ENCODE assay signal across 9 mouse cellular contexts in the genomic region with DNA sequence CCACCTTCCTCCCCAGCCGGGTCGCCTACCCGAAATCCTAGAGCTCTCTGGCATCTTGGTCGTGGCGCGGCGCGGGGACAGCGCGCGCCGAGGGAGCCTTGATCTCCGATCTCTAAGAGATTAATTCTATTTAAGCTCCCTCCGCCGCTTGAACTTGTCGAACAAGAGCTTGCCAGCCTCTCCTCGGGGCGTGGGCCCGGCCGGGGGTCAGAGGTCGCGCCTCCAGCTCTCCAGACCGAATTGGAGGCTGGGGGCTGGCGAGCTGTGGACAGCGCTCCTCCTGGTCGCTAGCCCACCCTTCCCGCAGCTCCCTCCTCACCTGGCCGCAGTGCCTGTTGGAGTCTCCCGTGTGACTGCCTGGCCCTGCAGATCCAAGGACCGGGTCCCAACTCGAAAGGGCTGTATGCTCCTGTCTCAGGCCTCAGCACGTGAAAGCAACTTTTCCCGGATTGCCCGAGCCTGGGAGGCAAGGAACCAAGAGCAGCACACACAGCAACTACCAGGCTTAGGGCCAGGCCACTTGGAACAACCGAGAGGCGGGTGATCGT. TPM values are rescaled to one million over a fixed set of nuclear protein-coding genes. Genes with fewer than 3 reads are reported as not detected.
DNase-seq lines count a peak whose midpoint lies in the region; ATAC-seq and TF ChIP-seq lines count a peak whose summit lies in the region.
"Had no signal": no experiment of that assay in that cellular context is flagged by ENCODE, and none has a peak within 500 bp of the region (broad histone marks: within the 10 kb centered on the region; RNA-seq: fewer than 3 reads in every experiment).

No protein-coding gene starts in this region.

- no peak for DNase-seq in heart, adult 2 months
- DNase-seq in R1 (ENCODE audit: low read depth, low spot score) = peak; percentile 49
- peak; percentile 46 for DNase-seq in forebrain, embryonic 14.5 days (ENCODE audit: low spot score)
- peak; percentile 97 for DNase-seq in midbrain, embryonic 11.5 days (ENCODE audit: low spot score, missing footprints)
- no peak for DNase-seq in frontal cortex, postnatal 10 days (ENCODE audit: low spot score in 2 of 2)
- no peak for DNase-seq in thymus, adult 2 months
- no peak for DNase-seq in spleen, postnatal 4 days (ENCODE audit: low spot score in 2 of 2)

- peak overlapping the region; percentile 41 for H3K4me2 ChIP-seq in heart, embryonic 16.5 days (ENCODE audit: low read depth, low read length)
- peak overlapping the region; percentile 86 for H3K4me2 ChIP-seq in forebrain, embryonic 14.5 days (ENCODE audit: low read length)
- peak overlapping the region; percentile 72 for H3K4me2 ChIP-seq in midbrain, embryonic 11.5 days

- no peaks in the 10 kb centered on the region for H3K9me3 ChIP-seq in heart, embryonic 16.5 days (replicated peaks; ENCODE audit: control insufficient read depth, low read length)
- H3K9me3 ChIP-seq in forebrain, embryonic 14.5 days (replicated peaks; ENCODE audit: control insufficient read depth, low read length) = no peaks in the 10 kb centered on the region
- H3K9me3 ChIP-seq in midbrain, embryonic 11.5 days (ENCODE audit: control insufficient read depth, low read length) = no peaks in the 10 kb centered on the region

- H3K79me2 ChIP-seq in heart, adult 2 months (replicated peaks; ENCODE audit: control insufficient read depth, insufficient read depth, low read length) = no peaks in the 10 kb centered on the region

- no peak for TF ChIP-seq POLR2A in heart, adult 2 months (IDR thresholded peaks at IDR 0.05; ENCODE audit: insufficient read depth, low read depth, low read length)
- no peak for TF ChIP-seq POLR2A in thymus, adult 2 months (IDR thresholded peaks at IDR 0.05; ENCODE audit: control insufficient read depth, extremely low read depth, insufficient read depth, low read length, poor library complexity)

- no peak for ATAC-seq in heart, embryonic 16.5 days (replicated peaks; ENCODE audit: extremely low read depth, insufficient read depth, low FRiP score)
- ATAC-seq in forebrain, embryonic 14.5 days = no peak
- ATAC-seq in midbrain, embryonic 11.5 days (ENCODE audit: low FRiP score) = no peak

- TF ChIP-seq CTCF in heart, adult 2 months (IDR thresholded peaks at IDR 0.05) = no peak
- TF ChIP-seq CTCF in thymus, adult 2 months (IDR thresholded peaks at IDR 0.05; ENCODE audit: borderline replicate concordance, control insufficient read depth, extremely low read depth, insufficient read depth, low read length, poor library complexity) = no peak

- no peaks in the 10 kb centered on the region for H3K36me3 ChIP-seq in heart, embryonic 16.5 days (ENCODE audit: control insufficient read depth, insufficient read depth)
- H3K36me3 ChIP-seq in heart, adult 2 months (ENCODE audit: control insufficient read depth, insufficient read depth, low read length) = no peaks in the 10 kb centered on the region
- H3K36me3 ChIP-seq in forebrain, embryonic 14.5 days (ENCODE audit: control insufficient read depth, insufficient read depth, low read length) = no peaks in the 10 kb centered on the region
- H3K36me3 ChIP-seq in midbrain, embryonic 11.5 days (ENCODE audit: control insufficient read depth, insufficient read depth, low read length) = no peaks in the 10 kb centered on the region
- no peaks in the 10 kb centered on the region for H3K36me3 ChIP-seq in thymus, adult 2 months (ENCODE audit: control insufficient read depth, insufficient read depth, low read length)

- H3K9ac ChIP-seq in heart, embryonic 16.5 days (ENCODE audit: low read length) = no peak overlapping the region
- no peak overlapping the region for H3K9ac ChIP-seq in heart, adult 2 months (ENCODE audit: low read depth, low read length)
- peak overlapping the region; percentile 90 for H3K9ac ChIP-seq in forebrain, embryonic 14.5 days (ENCODE audit: low read length)
- peak overlapping the region; percentile 85 for H3K9ac ChIP-seq in midbrain, embryonic 11.5 days (ENCODE audit: low read length)

- intact Hi-C loops in heart, adult 2 months (cut with DNase I) = loop anchor here (5.0 kb wide), 1 partner anchor 48 kb away; no protein-coding TSS in a partner anchor

- peaks cover 16% of the 10 kb centered on the region; the same call in 1 of the 2 replicates for H3K4me1 ChIP-seq in heart, embryonic 16.5 days (ENCODE audit: control insufficient read depth, insufficient read depth, low read length)
- peaks cover 2% of the 10 kb centered on the region; the same call in 1 of the 2 replicates for H3K4me1 ChIP-seq in heart, adult 2 months (ENCODE audit: control insufficient read depth, insufficient read depth, low read length)
- peaks cover 29% of the 10 kb centered on the region for H3K4me1 ChIP-seq in forebrain, embryonic 14.5 days (ENCODE audit: control insufficient read depth, insufficient read depth, low read length)
- H3K4me1 ChIP-seq in midbrain, embryonic 11.5 days (ENCODE audit: control insufficient read depth, insufficient read depth, low read length) = peaks cover 39% of the 10 kb centered on the region
- H3K4me1 ChIP-seq in thymus, adult 2 months (replicated peaks; ENCODE audit: control insufficient read depth, insufficient read depth, low read length) = no peaks in the 10 kb centered on the region

- peaks cover 89% of the 10 kb centered on the region for H3K27me3 ChIP-seq in heart, embryonic 16.5 days (ENCODE audit: control insufficient read depth, insufficient read depth, low read length)
- peaks cover 54% of the 10 kb centered on the region for H3K27me3 ChIP-seq in heart, adult 2 months (ENCODE audit: control insufficient read depth, insufficient read depth, low read length)
- H3K27me3 ChIP-seq in forebrain, embryonic 14.5 days (replicated peaks; ENCODE audit: control insufficient read depth, insufficient read depth, low read length) = 0 out of 2 replicates have a peak, but pooled peaks cover 4% of the 10 kb centered on the region
- peaks cover 83% of the 10 kb centered on the region for H3K27me3 ChIP-seq in midbrain, embryonic 11.5 days (ENCODE audit: control insufficient read depth, insufficient read depth, low read length)
- peaks cover 36% of the 10 kb centered on the region for H3K27me3 ChIP-seq in thymus, adult 2 months (ENCODE audit: control insufficient read depth, insufficient read depth, low read length)

- no peak for TF ChIP-seq EP300 in heart, adult 2 months (IDR thresholded peaks at IDR 0.05; ENCODE audit: insufficient read depth, low read depth, low read length)

- no peak overlapping the region for H3K27ac ChIP-seq in heart, embryonic 16.5 days (ENCODE audit: low read length)
- H3K27ac ChIP-seq in heart, adult 2 months = no peak overlapping the region
- H3K27ac ChIP-seq in forebrain, embryonic 14.5 days (ENCODE audit: low read depth, low read length) = peak overlapping the region; percentile 75
- H3K27ac ChIP-seq in midbrain, embryonic 11.5 days (ENCODE audit: low read depth, low read length) = peak overlapping the region; percentile 48; the same call in 1 of the 2 replicates
- no peak overlapping the region for H3K27ac ChIP-seq in thymus, adult 2 months (ENCODE audit: control insufficient read depth, insufficient read depth, low read length)

- WGBS in heart, embryonic 16.5 days = 2% methylated on average over 37 of the region's 37 CpGs
- 4% methylated on average over 37 of the region's 37 CpGs for WGBS in heart, adult 2 months
- under 1% methylated on average over 37 of the region's 37 CpGs for WGBS in forebrain, embryonic 14.5 days
- under 1% methylated on average over 37 of the region's 37 CpGs for WGBS in midbrain, embryonic 11.5 days
- WGBS in thymus, adult 2 months = 8% methylated on average over 37 of the region's 37 CpGs

- H3K4me3 ChIP-seq in heart, embryonic 16.5 days (ENCODE audit: low read length) = peak overlapping the region; percentile 36
- no peak overlapping the region for H3K4me3 ChIP-seq in heart, adult 2 months
- H3K4me3 ChIP-seq in forebrain, embryonic 14.5 days (ENCODE audit: low read depth, low read length) = peak overlapping the region; percentile 68
- peak overlapping the region; percentile 61 for H3K4me3 ChIP-seq in midbrain, embryonic 11.5 days (ENCODE audit: low read depth, low read length)
- no peak overlapping the region for H3K4me3 ChIP-seq in thymus, adult 2 months (ENCODE audit: control insufficient read depth, insufficient read depth, low read length)

RNA-seq across cellular contexts. Expression of gene Ostm1, which starts 0.9 kb away (rescaled TPM):
- polyA plus RNA-seq in heart, embryonic 16.5 days (2015; fragmentation: Nextera tagmentation; extraction: Ambion mirVana) = 17.6 and 24.0 TPM in 2 replicates
- total RNA-seq in heart, adult 2 months (2021) = 10 to 100 TPM; 18.0 to 19.2 TPM
- polyA plus RNA-seq in heart, adult 2 months (2012; rRNA removed) = 14.0 and 18.4 TPM in 2 replicates
- 54.2 and 54.9 TPM in 2 replicates for polyA plus RNA-seq in forebrain, embryonic 14.5 days (2014; fragmentation: Nextera tagmentation; extraction: Ambion mirVana)
- 28.5 and 29.2 TPM in 2 replicates for polyA plus RNA-seq in midbrain, embryonic 11.5 days (2014; fragmentation: Nextera tagmentation; extraction: Ambion mirVana)
- polyA plus RNA-seq in thymus, adult 2 months (2012; rRNA removed) = 63.0 and 69.4 TPM in 2 replicates

RNA-seq across cellular contexts. Expression of gene Nr2e1, which starts 1.1 kb away (rescaled TPM):
- not detected in 2 replicates for polyA plus RNA-seq in heart, embryonic 16.5 days (2015; fragmentation: Nextera tagmentation; extraction: Ambion mirVana)
- not detected for total RNA-seq in heart, adult 2 months (2021)
- not detected in 2 replicates for polyA plus RNA-seq in heart, adult 2 months (2012; rRNA removed)
- 33.2 and 39.4 TPM in 2 replicates for polyA plus RNA-seq in forebrain, embryonic 14.5 days (2014; fragmentation: Nextera tagmentation; extraction: Ambion mirVana)
- polyA plus RNA-seq in midbrain, embryonic 11.5 days (2014; fragmentation: Nextera tagmentation; extraction: Ambion mirVana) = 32.2 and 32.6 TPM in 2 replicates
- polyA plus RNA-seq in thymus, adult 2 months (2012; rRNA removed) = not detected in 2 replicates
- total RNA-seq: gastrocnemius, adult 18-20 months had no signal

Comparison
In these comparisons a context has a peak if more than half of its experiments do, and no peak if none do; other contexts are left out.
1. H3K4me3 ChIP-seq: peak in heart, embryonic 16.5 days (single experiment), forebrain, embryonic 14.5 days (single experiment) and midbrain, embryonic 11.5 days (single experiment); none in heart, adult 2 months (single experiment) and thymus, adult 2 months (single experiment).
2. H3K27ac ChIP-seq: peak in forebrain, embryonic 14.5 days (single experiment) and midbrain, embryonic 11.5 days (single experiment); none in heart, embryonic 16.5 days (single experiment), heart, adult 2 months (single experiment) and thymus, adult 2 months (single experiment).
3. H3K9ac ChIP-seq: peak in forebrain, embryonic 14.5 days (single experiment) and midbrain, embryonic 11.5 days (single experiment); none in heart, embryonic 16.5 days (single experiment) and heart, adult 2 months (single experiment).
4. DNase-seq: peak in R1 (single experiment), forebrain, embryonic 14.5 days (single experiment) and midbrain, embryonic 11.5 days (single experiment); none in heart, adult 2 months (0 of 2), frontal cortex, postnatal 10 days (0 of 2), thymus, adult 2 months (single experiment) and spleen, postnatal 4 days (0 of 2).
5. RNA of gene Nr2e1, which starts 1.1 kb away (polyA plus RNA-seq): 33.2 to 39.4 TPM in forebrain, embryonic 14.5 days and 32.2 to 32.6 TPM in midbrain, embryonic 11.5 days; not detected in heart, embryonic 16.5 days, not detected in heart, adult 2 months and not detected in thymus, adult 2 months; every median in the first group is over 10 times any median in the second.
6. Peak in every context shown above with its lines, with median percentiles within 50 percentile points of each other: H3K4me2 ChIP-seq.